Mouse (Mus musculus) cerebellum, adult 2 months (tissue): ENCODE data around the gene Alpk3.
A peak's percentile ranks its signal among the peaks of the same experiment; 100 is the strongest.

Source experiments
- CTCF ChIP-seq: fragments of 200-500 bp; IDR thresholded peaks from 2 replicates; pipeline ENCODE4 v1.5.1; 2011; ENCODE audit warnings: low read depth, mild to moderate bottlenecking, control low read depth, low read length, moderate library complexity, borderline replicate concordance; ENCODE audit not compliant: insufficient read depth
- POLR2A ChIP-seq: fragments of 200-500 bp; IDR thresholded peaks from 2 replicates; pipeline ENCODE4 v1.6.1; 2011; ENCODE audit warnings: low read length, control low read depth, borderline replicate concordance; ENCODE audit not compliant: insufficient read depth

GRCm38 (mm10) chr7:81060908-81061307 is 3.5 kb downstream of the Alpk3 start:
- TF ChIP-seq CTCF (peak; percentile 49; the same call in 1 of the 2 replicates), POLR2A (no peak)
